Mouse (Mus musculus): ENCODE results near the gene A930017K11Rik. TPM values are rescaled to one million over a fixed set of nuclear protein-coding genes. Genes with fewer than 3 reads are reported as not detected.

The A930017K11Rik gene
- polyA plus RNA-seq, 1 experiment from 2014 or later, result 0.05 TPM

GRCm38 (mm10) chr17:25919786-25920642, 32.4 kb downstream of the A930017K11Rik start:
- Histone ChIP-seq H3K9me3 (replicated peaks) (no peaks in the 10 kb centered on the region), H3K27me3 (no peaks in the 10 kb centered on the region), H3K36me3 (no peaks in the 10 kb centered on the region; the same call in 1 of the 2 replicates), H3K4me3 (peak overlapping the region; percentile 81), H3K9ac (peak overlapping the region; percentile 74), H3K4me1 (replicated peaks) (peaks cover 26% of the 10 kb centered on the region), H3K4me2 (peak overlapping the region; percentile 93), H3K27ac (peak overlapping the region; percentile 99)
- under 1% methylated on average over 40 of the region's 40 CpGs for WGBS
- peak; percentile 97 for ATAC-seq (replicated peaks; ENCODE audit: insufficient number of reproducible peaks, insufficient read depth, low FRiP score, low read depth)

- no peak for ATAC-seq (replicated peaks; ENCODE audit: insufficient number of reproducible peaks, insufficient read depth, low FRiP score, low read depth)
- Histone ChIP-seq H3K9me3 (replicated peaks) (no peaks in the 10 kb centered on the region), H3K27ac (peak within 1 kb of the TSS; percentile 99), H3K9ac (peak within 1 kb of the TSS; percentile 84), H3K4me2 (peak within 1 kb of the TSS; percentile 93), H3K4me1 (replicated peaks) (peaks cover 33% of the 10 kb centered on the region), H3K4me3 (peak within 1 kb of the TSS; percentile 81), H3K27me3 (no peaks in the 10 kb centered on the region), H3K36me3 (no peaks in the 10 kb centered on the region)
- 0% methylated on average over 59 of the region's 78 CpGs for WGBS
Measured at GRCm38 (mm10) chr17:25919144-25919785, 33.1 kb downstream of the A930017K11Rik start, which contains the start of gene Rab40c. Gene Rab40c (minus strand): TSS chr17:25919727.

GRCm38 (mm10) chr17:25918037-25918750, 34.2 kb downstream of the A930017K11Rik start:
- H3K9ac ChIP-seq, result peak overlapping the region; percentile 84; the same call in 1 of the 2 replicates
- no peak overlapping the region for H3K27ac ChIP-seq
- no peaks in the 10 kb centered on the region for H3K36me3 ChIP-seq
- no peaks in the 10 kb centered on the region for H3K9me3 ChIP-seq (replicated peaks)
- peaks cover 44% of the 10 kb centered on the region for H3K4me1 ChIP-seq (replicated peaks)
- peak overlapping the region; percentile 81 for H3K4me3 ChIP-seq
- no peak for ATAC-seq (replicated peaks; ENCODE audit: insufficient number of reproducible peaks, insufficient read depth, low FRiP score, low read depth)
- WGBS, result 73% methylated on average over 9 of the region's 9 CpGs
- H3K4me2 ChIP-seq, result peak overlapping the region; percentile 93
- H3K27me3 ChIP-seq, result no peaks in the 10 kb centered on the region

GRCm38 (mm10) chr17:25916931-25917647, 35.3 kb downstream of the A930017K11Rik start:
- peaks cover 44% of the 10 kb centered on the region for H3K4me1 ChIP-seq (replicated peaks)
- H3K36me3 ChIP-seq, result no peaks in the 10 kb centered on the region
- no peak overlapping the region for H3K4me2 ChIP-seq
- no peaks in the 10 kb centered on the region for H3K9me3 ChIP-seq (replicated peaks)
- H3K27me3 ChIP-seq, result no peaks in the 10 kb centered on the region
- H3K4me3 ChIP-seq, result no peak overlapping the region
- WGBS, result 78% methylated on average over 8 of the region's 8 CpGs
- no peak overlapping the region for H3K9ac ChIP-seq
- no peak overlapping the region for H3K27ac ChIP-seq
- no peak for ATAC-seq (replicated peaks; ENCODE audit: insufficient number of reproducible peaks, insufficient read depth, low FRiP score, low read depth)

GRCm38 (mm10) chr17:25914295-25914694, 38.1 kb downstream of the A930017K11Rik start:
- H3K9me3 ChIP-seq (replicated peaks), result no peaks in the 10 kb centered on the region
- H3K36me3 ChIP-seq, result no peaks in the 10 kb centered on the region
- WGBS, result 58% methylated on average over 4 of the region's 4 CpGs
- no peak overlapping the region for H3K4me3 ChIP-seq
- ATAC-seq (replicated peaks; ENCODE audit: insufficient number of reproducible peaks, insufficient read depth, low FRiP score, low read depth), result no peak
- H3K4me2 ChIP-seq, result 0 out of 2 replicates have a peak overlapping the region, but pooled peaks have one; percentile 21
- H3K9ac ChIP-seq, result no peak overlapping the region
- peak overlapping the region; percentile 43 for H3K27ac ChIP-seq
- H3K4me1 ChIP-seq (replicated peaks), result peaks cover 38% of the 10 kb centered on the region
- H3K27me3 ChIP-seq, result no peaks in the 10 kb centered on the region

- Histone ChIP-seq H3K27ac (peak overlapping the region; percentile 43), H3K9me3 (replicated peaks) (no peaks in the 10 kb centered on the region), H3K4me3 (no peak overlapping the region), H3K36me3 (no peaks in the 10 kb centered on the region), H3K4me1 (replicated peaks) (peaks cover 38% of the 10 kb centered on the region), H3K9ac (no peak overlapping the region), H3K27me3 (no peaks in the 10 kb centered on the region), H3K4me2 (peak overlapping the region; percentile 21)
- WGBS, result 6% methylated on average over 1 of the region's 1 CpGs
- no peak; the same call in 1 of the 2 replicates for ATAC-seq (replicated peaks; ENCODE audit: insufficient number of reproducible peaks, insufficient read depth, low FRiP score, low read depth)
Measured at GRCm38 (mm10) chr17:25913877-25914275, 38.5 kb downstream of the A930017K11Rik start.

- Histone ChIP-seq H3K4me1 (replicated peaks) (peaks cover 32% of the 10 kb centered on the region), H3K9me3 (replicated peaks) (no peaks in the 10 kb centered on the region), H3K27me3 (no peaks in the 10 kb centered on the region), H3K9ac (no peak overlapping the region), H3K27ac (peak overlapping the region; percentile 43; the same call in 1 of the 2 replicates), H3K4me3 (no peak overlapping the region), H3K4me2 (peak overlapping the region; percentile 21), H3K36me3 (no peaks in the 10 kb centered on the region)
- WGBS, result 64% methylated on average over 14 of the region's 14 CpGs
- ATAC-seq (replicated peaks; ENCODE audit: insufficient number of reproducible peaks, insufficient read depth, low FRiP score, low read depth), result no peak
Measured at GRCm38 (mm10) chr17:25913186-25913876, 39.0 kb downstream of the A930017K11Rik start.

- H3K4me3 ChIP-seq, result no peak overlapping the region
- H3K36me3 ChIP-seq, result no peaks in the 10 kb centered on the region
- no peak overlapping the region for H3K27ac ChIP-seq
- no peak for ATAC-seq (replicated peaks; ENCODE audit: insufficient number of reproducible peaks, insufficient read depth, low FRiP score, low read depth)
- no peak overlapping the region for H3K9ac ChIP-seq
- no peak overlapping the region for H3K4me2 ChIP-seq
- H3K27me3 ChIP-seq, result no peaks in the 10 kb centered on the region
- H3K4me1 ChIP-seq (replicated peaks), result peaks cover 20% of the 10 kb centered on the region
- 82% methylated on average over 4 of the region's 4 CpGs for WGBS
- H3K9me3 ChIP-seq (replicated peaks), result no peaks in the 10 kb centered on the region
Measured at GRCm38 (mm10) chr17:25911816-25912215, 40.5 kb downstream of the A930017K11Rik start.

GRCm38 (mm10) chr17:25907640-25908039, 44.7 kb downstream of the A930017K11Rik start:
- no peaks in the 10 kb centered on the region for H3K9me3 ChIP-seq (replicated peaks)
- H3K4me1 ChIP-seq (replicated peaks), result no peaks in the 10 kb centered on the region
- H3K4me2 ChIP-seq, result no peak overlapping the region
- 84% methylated on average over 2 of the region's 2 CpGs for WGBS
- no peak overlapping the region for H3K4me3 ChIP-seq
- no peaks in the 10 kb centered on the region for H3K36me3 ChIP-seq
- H3K27ac ChIP-seq, result no peak overlapping the region
- H3K9ac ChIP-seq, result no peak overlapping the region
- ATAC-seq (replicated peaks; ENCODE audit: insufficient number of reproducible peaks, insufficient read depth, low FRiP score, low read depth), result no peak
- H3K27me3 ChIP-seq, result no peaks in the 10 kb centered on the region

- WGBS, result 79% methylated on average over 3 of the region's 3 CpGs
- ATAC-seq (replicated peaks; ENCODE audit: insufficient number of reproducible peaks, insufficient read depth, low FRiP score, low read depth), result no peak
Measured at GRCm38 (mm10) chr17:25903061-25903460, 49.3 kb downstream of the A930017K11Rik start.

More at GRCm38 (mm10) chr17:25903061-25903460, 49.3 kb downstream of the A930017K11Rik start:
- Histone ChIP-seq H3K27me3 (no peaks in the 10 kb centered on the region), H3K27ac (no peak overlapping the region), H3K4me2 (no peak overlapping the region), H3K9ac (no peak overlapping the region), H3K9me3 (replicated peaks) (no peaks in the 10 kb centered on the region), H3K4me1 (replicated peaks) (no peaks in the 10 kb centered on the region), H3K36me3 (peaks cover 5% of the 10 kb centered on the region; the same call in 1 of the 2 replicates), H3K4me3 (no peak overlapping the region)

Data from heart, embryonic 15.5 days (tissue).